Comparison of ENCODE assay signal across 10 mouse cellular contexts in genomic region chr3:105521178-105521631, GRCm38 (mm10).
DNase-seq lines count a peak whose midpoint lies in the region; ATAC-seq and TF ChIP-seq lines count a peak whose summit lies in the region.
"Had no signal": no experiment of that assay in that cellular context is flagged by ENCODE, and none has a peak within 500 bp of the region (broad histone marks: within the 10 kb centered on the region; RNA-seq: fewer than 3 reads in every experiment).

No protein-coding gene starts in this region.

- DNase-seq in forebrain, embryonic 11.5 days (ENCODE audit: low spot score): peak; percentile 45
- DNase-seq in forebrain, embryonic 10.5 days (ENCODE audit: extremely low spot score, low spot score): no peak
- DNase-seq in brain, embryonic 18.5 days (ENCODE audit: low read depth, low spot score): peak; percentile 75
- DNase-seq in frontal cortex, postnatal 36 days (ENCODE audit: low spot score in 2 of 2): peak; percentile 74 to 89
- DNase-seq in layer of hippocampus, adult 2 months (ENCODE audit: low spot score in 2 of 2): peak; percentile 79 to 91
- no peak for DNase-seq in thymus, adult 2 months

- no peak overlapping the region for H3K27ac ChIP-seq in forebrain, embryonic 11.5 days (ENCODE audit: low read depth, low read length)
- no peak overlapping the region for H3K27ac ChIP-seq in forebrain, embryonic 10.5 days
- peak overlapping the region; percentile 91 for H3K27ac ChIP-seq in layer of hippocampus, adult 2 months
- H3K27ac ChIP-seq in midbrain, embryonic 13.5 days: no peak overlapping the region
- H3K27ac ChIP-seq in thymus, adult 2 months (ENCODE audit: control insufficient read depth, insufficient read depth, low read length): no peak overlapping the region
- H3K27ac ChIP-seq: embryonic facial prominence, embryonic 15.5 days; lung, embryonic 15.5 days had no signal

- ATAC-seq in forebrain, embryonic 11.5 days (replicated peaks; ENCODE audit: low FRiP score): no peak
- peak; percentile 55; the same call in 1 of the 2 replicates for ATAC-seq in midbrain, embryonic 13.5 days
- no peak for ATAC-seq in granulocyte monocyte progenitor cell, adult 5-6 weeks (replicated peaks; ENCODE audit: poor library complexity, severe bottlenecking)

- no peaks in the 10 kb centered on the region for H3K4me1 ChIP-seq in forebrain, embryonic 11.5 days (replicated peaks; ENCODE audit: control insufficient read depth, insufficient read depth, low read length)
- H3K4me1 ChIP-seq in forebrain, embryonic 10.5 days: no peaks in the 10 kb centered on the region
- peaks cover 23% of the 10 kb centered on the region for H3K4me1 ChIP-seq in midbrain, embryonic 13.5 days (replicated peaks)
- H3K4me1 ChIP-seq in thymus, adult 2 months (replicated peaks; ENCODE audit: control insufficient read depth, insufficient read depth, low read length): no peaks in the 10 kb centered on the region
- H3K4me1 ChIP-seq: embryonic facial prominence, embryonic 15.5 days; lung, embryonic 15.5 days had no signal

- no peaks in the 10 kb centered on the region for H3K27me3 ChIP-seq in forebrain, embryonic 11.5 days (ENCODE audit: control insufficient read depth, insufficient read depth, low read length)
- no peaks in the 10 kb centered on the region for H3K27me3 ChIP-seq in forebrain, embryonic 10.5 days (ENCODE audit: poor library complexity, severe bottlenecking)
- no peaks in the 10 kb centered on the region for H3K27me3 ChIP-seq in midbrain, embryonic 13.5 days
- H3K27me3 ChIP-seq in thymus, adult 2 months (ENCODE audit: control insufficient read depth, insufficient read depth, low read length): no peaks in the 10 kb centered on the region
- H3K27me3 ChIP-seq: embryonic facial prominence, embryonic 15.5 days; lung, embryonic 15.5 days had no signal

- H3K9ac ChIP-seq in forebrain, embryonic 11.5 days (ENCODE audit: low read length): no peak overlapping the region
- no peak overlapping the region for H3K9ac ChIP-seq in midbrain, embryonic 13.5 days (replicated peaks)
- H3K9ac ChIP-seq: embryonic facial prominence, embryonic 15.5 days; lung, embryonic 15.5 days had no signal

- H3K4me2 ChIP-seq in forebrain, embryonic 11.5 days (ENCODE audit: low read depth, low read length, severe bottlenecking): no peak overlapping the region
- H3K4me2 ChIP-seq in midbrain, embryonic 13.5 days (replicated peaks): no peak overlapping the region
- H3K4me2 ChIP-seq: embryonic facial prominence, embryonic 15.5 days; lung, embryonic 15.5 days had no signal

- 84% methylated on average over 12 of the region's 12 CpGs for WGBS in forebrain, embryonic 11.5 days
- WGBS in forebrain, embryonic 10.5 days: 83% methylated on average over 12 of the region's 12 CpGs
- WGBS in midbrain, embryonic 13.5 days: 76% methylated on average over 12 of the region's 12 CpGs
- 58% methylated on average over 12 of the region's 12 CpGs for WGBS in thymus, adult 2 months

- no peak overlapping the region for H3K4me3 ChIP-seq in forebrain, embryonic 11.5 days (ENCODE audit: low read depth, low read length)
- no peak overlapping the region for H3K4me3 ChIP-seq in forebrain, embryonic 10.5 days
- peak overlapping the region; percentile 31; the same call in 1 of the 2 replicates for H3K4me3 ChIP-seq in layer of hippocampus, adult 2 months
- no peak overlapping the region for H3K4me3 ChIP-seq in midbrain, embryonic 13.5 days (replicated peaks)
- H3K4me3 ChIP-seq in thymus, adult 2 months (ENCODE audit: control insufficient read depth, insufficient read depth, low read length): no peak overlapping the region
- H3K4me3 ChIP-seq: embryonic facial prominence, embryonic 15.5 days; lung, embryonic 15.5 days had no signal

- H3K9me3 ChIP-seq in forebrain, embryonic 11.5 days (ENCODE audit: control insufficient read depth, low read length): no peaks in the 10 kb centered on the region
- H3K9me3 ChIP-seq in forebrain, embryonic 10.5 days: no peaks in the 10 kb centered on the region
- no peaks in the 10 kb centered on the region for H3K9me3 ChIP-seq in midbrain, embryonic 13.5 days
- H3K9me3 ChIP-seq: embryonic facial prominence, embryonic 15.5 days; lung, embryonic 15.5 days had no signal

- no peak for TF ChIP-seq POLR2A in thymus, adult 2 months (IDR thresholded peaks at IDR 0.05; ENCODE audit: control insufficient read depth, extremely low read depth, insufficient read depth, low read length, poor library complexity)

- no peaks in the 10 kb centered on the region for H3K36me3 ChIP-seq in forebrain, embryonic 11.5 days (ENCODE audit: control insufficient read depth, insufficient read depth, low read length)
- no peaks in the 10 kb centered on the region for H3K36me3 ChIP-seq in forebrain, embryonic 10.5 days (replicated peaks)
- no peaks in the 10 kb centered on the region for H3K36me3 ChIP-seq in midbrain, embryonic 13.5 days
- no peaks in the 10 kb centered on the region for H3K36me3 ChIP-seq in thymus, adult 2 months (ENCODE audit: control insufficient read depth, insufficient read depth, low read length)
- H3K36me3 ChIP-seq: embryonic facial prominence, embryonic 15.5 days; lung, embryonic 15.5 days had no signal

- TF ChIP-seq CTCF in layer of hippocampus, adult 2 months (conservative IDR thresholded peaks at IDR 0.05): no peak
- TF ChIP-seq CTCF in thymus, adult 2 months (IDR thresholded peaks at IDR 0.05; ENCODE audit: borderline replicate concordance, control insufficient read depth, extremely low read depth, insufficient read depth, low read length, poor library complexity): no peak

Comparison
In these comparisons a context has a peak if more than half of its experiments do, and no peak if none do; other contexts are left out.
1. DNase-seq: peak in forebrain, embryonic 11.5 days (single experiment), brain, embryonic 18.5 days (single experiment), frontal cortex, postnatal 36 days (2 of 2) and layer of hippocampus, adult 2 months (2 of 2); none in forebrain, embryonic 10.5 days (single experiment) and thymus, adult 2 months (single experiment).